Mouse (Mus musculus): ENCODE data around the gene Iffo2.

DNA sequence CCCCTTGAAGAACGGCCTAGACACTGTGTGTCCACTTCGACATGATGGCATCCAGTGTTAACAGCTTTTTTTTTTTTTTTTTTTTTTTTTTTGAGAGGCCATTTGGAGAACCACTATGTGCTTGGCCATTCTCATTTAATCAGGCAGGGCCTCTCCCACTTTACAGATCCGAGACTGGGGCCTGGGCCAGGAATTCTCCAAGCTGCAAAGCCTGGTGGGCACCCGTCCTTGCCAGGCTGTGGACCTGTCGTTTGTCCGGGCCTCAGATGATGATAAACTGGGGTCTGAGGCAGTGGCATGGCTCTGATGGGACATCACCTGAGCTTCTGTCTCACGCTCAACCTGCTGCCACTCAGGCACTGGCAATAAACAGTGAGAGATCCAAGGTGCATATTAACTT is 62.5 kb downstream of the Iffo2 start:
- no peak for TF ChIP-seq POLR2A (IDR thresholded peaks at IDR 0.05; ENCODE audit: insufficient read depth, low read depth, low read length)
- TF ChIP-seq CTCF (IDR thresholded peaks at IDR 0.05; ENCODE audit: insufficient read depth, low read depth, low read length): no peak

Measured in olfactory bulb, adult 2 months (tissue).